Mouse (Mus musculus) right cerebral cortex, postnatal 10 days (tissue): ENCODE measurements around the gene Matn4.

Source experiments
- DNase-seq, 2 experiments: peaks; one replicate each; pipeline ENCODE4 v3.0.0; 2021; ENCODE audit warnings: low spot score in 2 of 2

Gene Matn4

DNA sequence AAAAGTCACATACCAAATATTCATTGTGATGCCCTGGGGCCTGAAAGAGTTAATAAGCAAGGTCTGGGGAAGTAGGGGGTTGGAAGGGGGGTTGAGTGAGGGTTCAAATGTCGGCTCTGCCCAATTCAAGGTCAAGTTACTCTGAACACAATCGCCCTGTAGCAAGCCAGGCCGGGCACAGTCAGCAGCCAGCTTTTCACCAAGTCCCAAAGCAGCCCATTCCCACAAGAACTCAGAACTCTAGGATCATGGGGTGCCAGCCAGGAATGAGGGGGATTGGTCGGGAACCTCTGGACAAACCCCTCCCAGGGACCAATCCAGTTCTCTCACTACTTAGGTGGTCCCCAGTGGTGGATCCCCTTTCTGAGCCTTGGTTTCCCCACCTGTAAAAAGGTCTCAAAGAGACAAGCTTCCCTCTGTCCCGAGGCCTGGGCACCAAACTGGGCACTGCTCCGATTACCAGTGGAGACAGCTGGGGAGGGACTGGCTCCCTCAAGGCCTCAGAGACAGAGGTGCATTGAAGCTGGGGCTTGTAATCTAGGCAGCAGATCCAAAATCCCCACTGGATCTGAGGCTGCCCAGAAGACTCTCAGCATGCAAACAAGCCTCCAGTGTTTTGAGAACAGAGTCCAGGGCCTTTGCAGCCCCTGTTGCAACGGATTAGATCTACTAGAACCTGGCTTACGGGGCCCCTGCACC is 31.4 kb upstream of the Matn4 start:
- peak; percentile 53 to 69 for DNase-seq

GRCm38 (mm10) chr2:164435216-164436090 is 30.5 kb upstream of the Matn4 start:
- DNase-seq: no peak

GRCm38 (mm10) chr2:164434681-164435080 is 29.7 kb upstream of the Matn4 start:
- DNase-seq: no peak

- DNase-seq: no peak
Observed at GRCm38 (mm10) chr2:164433278-164433895, 28.4 kb upstream of the Matn4 start.

DNA sequence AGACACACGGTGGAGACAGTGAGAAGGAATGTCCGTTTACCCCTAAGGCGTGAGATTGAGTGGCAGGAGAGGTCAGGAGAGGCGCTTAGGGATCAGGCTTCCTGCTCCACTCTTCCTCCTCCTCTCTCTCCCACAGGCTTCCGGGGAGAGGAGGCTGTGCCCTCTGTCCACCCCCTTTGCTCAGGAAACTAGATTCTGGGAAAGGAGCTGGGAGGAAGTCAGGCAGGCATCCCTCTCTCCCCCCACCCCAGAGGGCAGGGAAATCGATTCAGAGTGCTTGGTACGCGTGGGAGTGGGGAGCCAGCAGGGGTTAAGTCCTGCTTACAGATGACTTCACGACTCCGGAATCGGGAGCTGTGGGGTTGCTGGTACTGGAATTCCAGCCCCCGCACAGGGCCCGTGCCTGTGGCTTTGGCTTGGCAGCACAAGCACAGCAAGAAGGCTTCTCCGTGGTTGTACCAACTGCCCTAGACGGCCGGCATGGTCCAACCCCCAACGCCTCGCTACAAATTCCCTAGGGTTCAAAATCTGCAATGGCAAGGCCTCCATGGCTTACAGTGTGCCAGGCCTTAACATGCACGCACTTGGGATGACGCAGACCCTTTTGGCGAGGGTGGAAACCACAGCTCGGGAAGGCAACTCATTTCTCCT is 27.7 kb upstream of the Matn4 start:
- no peak for DNase-seq

DNA sequence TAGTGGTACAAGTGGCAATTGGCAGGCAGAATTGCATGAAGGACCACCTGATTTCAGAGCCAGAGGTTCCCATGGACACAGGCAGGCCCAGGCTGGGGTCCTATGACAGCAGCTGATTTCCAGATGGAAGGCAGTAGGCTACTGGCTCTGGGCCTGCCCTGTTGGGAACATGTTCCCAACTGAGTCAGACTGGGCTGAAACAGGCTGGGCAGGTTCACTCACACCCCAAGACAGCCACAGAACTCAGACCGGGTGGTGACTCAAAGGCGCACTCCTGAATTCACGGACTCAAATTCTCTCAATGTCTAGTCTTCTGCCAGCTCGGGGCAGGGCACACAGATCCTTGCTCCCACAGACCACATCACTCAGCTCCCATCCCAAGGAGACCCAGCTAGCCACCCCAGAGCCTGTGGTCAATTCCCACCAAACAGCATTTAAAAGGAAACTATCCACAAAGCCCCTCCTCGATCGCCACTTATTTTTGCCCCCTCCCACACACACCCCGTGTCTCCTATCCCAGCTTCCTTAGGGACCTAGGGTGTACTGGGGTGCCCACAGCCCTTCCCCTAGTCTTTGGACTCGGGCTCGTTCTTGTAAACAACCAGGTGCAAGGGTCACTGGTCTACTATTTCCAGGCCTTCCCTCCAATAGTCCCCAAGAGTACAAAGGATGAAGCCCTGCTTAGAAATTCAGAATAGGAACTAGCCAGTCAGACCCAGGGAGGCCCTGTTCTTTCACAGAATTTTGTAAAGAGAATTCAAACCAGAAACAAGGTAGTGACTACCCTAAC is 26.9 kb upstream of the Matn4 start:
- no peak for DNase-seq

DNA sequence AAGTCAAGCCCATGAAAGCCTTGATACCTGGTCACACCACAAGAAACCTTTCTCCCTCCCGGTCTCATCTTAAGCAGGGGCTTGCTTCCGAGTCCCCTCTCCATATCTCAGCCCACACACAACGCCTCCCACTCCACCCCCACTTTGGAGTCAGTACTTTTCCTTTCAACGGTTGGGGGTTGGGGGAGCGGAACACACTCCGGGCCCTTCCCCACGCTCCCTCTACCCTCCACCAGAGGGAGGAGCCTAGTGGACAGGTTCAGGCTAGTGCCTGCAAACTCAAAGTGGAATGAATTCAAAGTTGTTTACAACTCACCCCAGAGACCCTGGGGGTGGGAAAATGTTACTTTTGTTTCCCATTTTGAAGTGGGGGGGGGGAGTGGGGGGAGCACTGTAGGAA is 25.7 kb upstream of the Matn4 start:
- DNase-seq: no peak

DNA sequence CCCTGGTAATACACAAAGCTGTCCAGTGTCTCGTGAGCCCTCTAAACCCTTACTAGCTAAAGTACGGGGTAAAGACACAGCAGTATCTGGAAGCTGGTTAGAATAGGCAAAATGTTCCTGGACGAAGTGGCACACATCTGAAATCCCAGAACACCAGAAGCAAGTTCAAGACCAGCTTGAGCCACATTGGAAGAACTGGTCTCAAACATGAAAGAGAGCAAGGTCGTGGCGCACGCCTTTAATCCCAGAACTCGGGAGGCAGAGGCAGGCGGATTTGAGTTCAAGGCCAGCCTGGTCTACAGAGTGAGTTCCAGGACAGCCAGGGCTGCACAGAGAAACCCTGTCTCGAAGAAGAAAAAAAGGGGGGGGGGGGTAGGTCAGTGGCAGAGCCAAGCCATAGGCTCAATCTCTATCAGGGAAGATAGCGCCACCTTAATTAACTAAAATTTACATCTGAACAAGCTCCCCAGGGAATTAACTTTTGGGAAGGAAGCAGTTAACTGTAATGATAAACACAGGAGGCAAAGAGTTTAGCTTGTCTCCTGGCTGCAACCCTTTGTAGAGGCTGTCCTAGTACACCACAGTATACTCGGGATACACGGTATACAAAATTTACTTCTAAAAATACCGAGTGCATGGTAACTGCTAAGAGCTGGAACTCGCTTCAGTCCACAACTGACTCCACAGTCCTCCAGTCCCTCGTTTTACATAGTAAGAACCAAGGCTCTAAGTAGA is 25.1 kb upstream of the Matn4 start:
- no peak for DNase-seq

- DNase-seq: no peak
Observed at GRCm38 (mm10) chr2:164428451-164428850, 23.5 kb upstream of the Matn4 start.

DNA sequence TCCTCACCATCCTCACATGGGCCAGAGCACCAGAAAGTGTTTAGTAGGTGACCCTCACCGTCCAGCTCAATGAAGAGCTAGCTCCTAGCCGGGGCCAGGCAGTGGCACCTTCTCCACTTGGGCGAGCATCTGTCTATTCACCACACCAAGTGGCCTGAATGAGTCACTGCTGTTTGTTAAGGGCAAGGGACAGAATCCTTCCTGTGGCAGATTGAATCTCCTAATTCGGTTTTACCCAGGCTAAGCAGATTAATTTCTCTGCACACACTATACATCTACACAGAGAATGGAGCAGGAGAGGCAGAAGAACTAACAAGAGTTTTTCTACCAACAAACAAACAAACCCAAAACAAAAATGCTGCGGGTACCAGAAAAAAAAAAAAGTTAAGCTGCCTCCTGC is 22.0 kb upstream of the Matn4 start:
- no peak for DNase-seq

- DNase-seq: no peak
Observed at GRCm38 (mm10) chr2:164426121-164426520, 21.2 kb upstream of the Matn4 start.

DNA sequence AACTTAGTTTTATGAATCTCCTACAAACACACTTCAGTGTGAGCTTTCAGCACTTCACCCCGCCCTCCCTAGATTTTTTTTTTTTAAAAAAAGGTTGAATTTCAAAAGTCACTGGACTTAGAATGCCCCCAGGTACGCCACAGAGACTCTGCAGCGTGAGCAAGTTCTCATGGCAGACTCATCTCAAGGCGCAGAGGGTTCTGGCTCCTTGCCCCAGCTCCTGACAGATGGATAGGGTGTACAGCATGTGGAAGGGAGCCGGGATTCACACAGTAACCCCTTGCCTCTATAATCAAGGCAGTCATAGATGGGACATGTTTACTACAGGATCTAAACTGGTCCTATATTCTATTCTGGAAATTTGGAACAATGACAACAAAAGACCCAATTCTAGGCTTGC is 20.4 kb upstream of the Matn4 start:
- DNase-seq: no peak

DNA sequence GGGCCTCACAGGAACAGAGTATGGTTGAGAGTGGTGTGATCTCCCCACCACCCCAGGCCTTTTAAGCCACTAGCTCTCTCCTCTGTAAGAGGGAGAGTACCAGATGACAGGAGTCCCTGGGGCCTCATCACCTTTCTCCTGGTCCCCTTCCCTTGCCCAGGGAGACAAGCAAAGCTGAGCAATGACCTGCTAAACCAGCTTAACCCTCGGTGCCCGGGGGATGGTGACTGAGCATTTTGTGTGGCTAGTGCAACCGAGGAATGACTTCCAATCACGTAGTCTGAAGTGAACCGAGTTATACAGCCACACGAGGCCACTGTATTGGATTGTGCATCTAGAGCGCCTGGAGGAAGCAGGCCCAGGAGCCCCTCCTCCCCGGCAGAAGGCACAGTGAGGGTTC is 19.4 kb upstream of the Matn4 start:
- DNase-seq: no peak

- DNase-seq: peak in 1 of 2 experiments; percentile 49
Observed at GRCm38 (mm10) chr2:164423464-164423863, 18.5 kb upstream of the Matn4 start.

DNA sequence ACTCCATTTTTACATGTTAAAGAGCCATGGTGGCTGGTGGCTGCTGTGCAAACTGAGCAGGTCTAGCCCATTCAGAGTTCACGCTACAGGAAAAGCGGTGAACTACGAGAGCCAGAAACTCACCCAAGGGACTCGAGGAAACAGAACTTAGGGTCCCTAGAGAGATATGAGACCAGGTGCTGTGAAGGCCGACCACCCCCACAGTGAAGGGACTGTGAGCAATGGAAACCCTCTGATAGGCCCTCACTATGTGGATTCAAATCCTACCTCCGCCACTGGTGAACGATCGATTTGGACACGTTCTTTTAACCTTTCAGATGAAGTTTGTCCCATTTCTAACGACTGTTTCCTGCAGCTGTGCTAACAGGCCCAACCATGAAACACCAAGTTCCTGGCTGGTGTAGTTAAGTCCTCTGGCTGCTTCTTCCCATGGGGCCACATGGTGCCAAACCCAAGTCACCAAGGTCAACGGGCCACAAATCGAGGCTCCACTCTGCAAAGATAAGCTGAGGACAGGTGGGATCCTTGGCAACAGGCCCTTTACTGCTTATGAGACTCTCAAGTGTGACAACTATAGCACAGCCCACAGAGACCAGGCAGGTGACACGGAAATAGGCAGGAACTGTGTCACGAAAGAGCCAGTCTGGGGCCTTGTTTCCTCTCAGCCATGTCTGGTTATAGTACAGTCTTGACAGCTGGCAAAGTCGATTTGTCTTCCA is 17.9 kb upstream of the Matn4 start:
- no peak for DNase-seq

DNA sequence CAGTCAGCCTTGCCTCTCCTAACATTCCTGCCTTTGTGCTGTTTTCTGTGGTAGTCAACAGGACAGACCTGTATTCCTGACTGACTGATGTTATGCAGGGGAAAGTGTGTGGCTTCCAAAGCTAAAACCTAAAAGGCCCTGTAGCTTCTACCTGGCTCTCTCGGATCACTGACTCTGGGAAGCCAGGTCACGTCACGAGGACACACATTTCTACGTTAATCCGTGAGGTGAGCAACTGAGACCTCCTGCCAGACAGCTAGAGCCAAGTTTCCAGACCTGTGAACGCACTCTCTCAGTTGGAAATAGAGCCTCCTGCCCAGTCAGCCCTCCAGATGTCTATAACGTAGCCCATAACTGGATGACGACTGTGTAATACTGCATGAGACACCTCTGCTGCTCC is 17.0 kb upstream of the Matn4 start:
- DNase-seq: no peak

GRCm38 (mm10) chr2:164421306-164421705 is 16.3 kb upstream of the Matn4 start:
- DNase-seq: no peak

DNA sequence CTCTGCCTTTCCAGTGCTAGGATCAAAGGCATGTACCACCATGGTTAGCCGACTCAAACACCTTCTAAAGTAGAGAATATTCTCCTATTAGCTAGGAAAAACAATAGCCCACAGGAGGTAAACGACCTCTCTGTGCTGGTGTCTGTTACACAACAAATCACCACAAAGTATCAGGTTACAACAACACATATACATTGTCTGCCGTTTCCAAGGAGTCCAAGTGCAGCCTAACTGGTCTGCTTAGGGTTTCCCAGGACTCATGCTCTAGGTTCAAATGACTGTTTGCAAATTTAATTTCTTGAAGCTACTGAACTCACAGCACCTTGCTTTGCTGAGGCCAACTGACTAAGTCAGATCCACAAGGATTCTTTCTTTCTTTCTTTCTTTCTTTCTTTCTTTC is 14.5 kb upstream of the Matn4 start:
- no peak for DNase-seq

- no peak for DNase-seq
Observed at GRCm38 (mm10) chr2:164418308-164418875, 13.4 kb upstream of the Matn4 start.

DNA sequence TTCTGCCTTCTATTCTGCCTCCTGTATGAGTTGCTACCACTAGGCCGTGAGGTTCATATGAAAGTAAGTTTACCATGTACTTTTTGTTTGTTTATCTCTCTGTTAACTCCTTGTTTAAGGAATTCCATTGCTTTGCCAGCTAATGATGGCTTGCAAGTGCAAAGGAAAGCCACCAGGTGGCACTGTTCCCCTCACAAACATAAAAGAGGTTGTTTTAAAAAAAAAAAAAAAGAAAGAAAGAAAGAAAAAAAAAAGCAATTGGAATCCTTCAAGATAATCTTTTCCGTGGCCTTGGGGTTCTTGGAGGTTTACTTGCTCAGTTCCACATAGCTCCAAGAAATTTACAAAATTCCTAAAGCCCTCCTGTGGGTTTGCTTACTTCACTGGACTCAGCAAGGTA is 12.2 kb upstream of the Matn4 start:
- DNase-seq: no peak
